Mouse (Mus musculus): ENCODE results near the gene Caly.

Caly gene

DNA sequence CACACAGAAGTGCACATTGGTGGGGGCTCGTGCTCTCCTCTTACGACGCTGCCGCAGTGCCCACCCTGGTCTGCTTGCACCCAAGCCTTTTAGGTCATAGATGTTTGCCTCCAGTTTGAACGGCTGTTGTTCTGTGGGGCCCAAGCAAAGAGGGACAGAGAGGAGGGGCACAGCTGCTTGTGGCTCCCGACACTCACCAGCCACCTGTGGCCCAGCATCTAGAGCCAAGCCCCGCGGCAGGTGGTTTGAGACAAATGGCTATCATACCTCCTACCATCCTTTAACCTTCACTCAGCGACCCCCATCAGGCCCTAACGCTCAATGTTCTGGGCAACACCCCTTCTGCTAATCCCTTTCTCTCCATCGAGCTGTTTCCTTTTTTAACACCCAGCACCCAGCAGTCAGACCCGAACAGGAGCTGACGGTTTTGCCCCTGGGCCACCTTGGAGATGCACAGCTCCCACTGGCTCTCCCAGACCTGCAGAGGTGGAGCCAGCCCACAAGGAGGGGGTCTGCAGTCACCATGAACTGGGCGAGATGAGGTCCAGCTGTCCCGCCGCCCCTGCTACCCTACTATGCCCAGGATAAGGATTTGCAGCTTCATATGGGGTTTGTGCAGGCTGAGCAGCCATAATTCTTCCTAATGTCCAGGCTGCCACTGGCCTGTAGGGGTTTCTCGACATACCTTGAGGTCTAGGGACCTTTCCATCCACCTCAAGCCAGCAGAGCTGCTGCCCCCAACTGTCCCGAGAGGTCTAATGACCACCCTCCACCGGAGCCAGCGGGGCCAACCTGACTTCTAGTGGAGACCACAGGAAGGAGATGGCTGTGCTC lies 723 bp downstream of the Caly start:
- no peak for DNase-seq (ENCODE audit: low read depth)

GRCm38 (mm10) chr7:140080503-140081156 lies 1.7 kb downstream of the Caly start:
- DNase-seq (ENCODE audit: low read depth): peak; percentile 38

GRCm38 (mm10) chr7:140078711-140079110 lies 3.6 kb downstream of the Caly start:
- peak; percentile 71 for DNase-seq (ENCODE audit: low read depth)

- DNase-seq (ENCODE audit: low read depth): no peak
Observed at GRCm38 (mm10) chr7:140077698-140078097, 4.7 kb downstream of the Caly start.

DNA sequence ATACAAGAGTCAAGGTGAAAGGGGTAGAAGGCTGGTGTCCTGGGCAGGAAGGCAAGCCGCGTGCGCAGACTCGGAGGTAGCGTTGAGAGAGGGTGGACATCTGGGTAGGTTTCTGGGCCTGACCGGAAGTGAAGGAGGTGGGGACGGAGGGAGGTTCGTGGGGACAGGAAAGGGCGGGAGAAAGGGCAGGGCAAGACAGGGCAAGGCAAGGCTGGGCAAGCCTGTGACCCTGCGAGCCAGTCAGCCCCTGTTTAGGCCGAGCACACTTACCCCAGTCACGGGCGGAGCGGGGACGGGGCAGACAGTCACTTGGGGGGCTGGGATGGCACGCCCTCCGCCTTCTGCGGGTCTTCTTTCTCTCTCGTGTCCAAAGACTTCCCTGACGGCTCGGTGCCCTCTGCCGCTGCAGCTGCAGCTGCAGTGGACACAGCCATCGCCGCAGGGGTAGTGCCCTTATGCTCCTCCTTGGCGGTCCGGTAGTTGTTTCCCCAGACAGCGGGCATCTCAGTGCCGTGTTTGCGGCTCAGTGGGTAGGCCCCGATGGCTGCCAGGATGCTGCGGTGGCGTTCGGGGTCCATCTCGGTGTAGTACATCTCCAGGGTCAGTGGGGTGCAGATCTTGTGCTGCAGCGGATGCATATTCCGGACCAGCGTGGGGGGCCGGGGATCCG lies 12.2 kb downstream of the Caly start:
- no peak for DNase-seq (ENCODE audit: low read depth)

GRCm38 (mm10) chr7:140067397-140067796 lies 15.0 kb downstream of the Caly start:
- no peak for DNase-seq (ENCODE audit: low read depth)

DNA sequence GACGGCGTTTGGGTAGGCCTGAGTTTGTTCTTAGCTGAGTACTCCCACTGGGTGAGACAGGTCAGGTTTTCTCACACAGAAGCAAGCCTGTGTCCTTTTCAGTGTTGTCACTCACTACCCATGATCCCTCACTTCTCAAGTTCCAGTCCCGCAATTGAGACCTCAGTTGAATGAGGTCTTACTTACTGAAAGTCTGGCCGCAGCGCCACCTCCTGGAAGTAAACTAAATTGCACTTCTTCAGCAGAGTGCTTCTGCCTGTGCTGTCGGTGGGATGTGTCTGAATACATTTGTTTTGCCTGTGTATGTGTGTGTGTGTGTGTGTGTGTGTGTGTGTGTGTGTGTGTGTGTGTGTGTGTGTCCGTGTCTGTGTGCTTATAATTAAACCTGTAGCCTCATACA lies 19.3 kb downstream of the Caly start:
- peak; percentile 55 for DNase-seq (ENCODE audit: low read depth)

- no peak for DNase-seq (ENCODE audit: low read depth)
Observed at GRCm38 (mm10) chr7:140062307-140062706, 20.0 kb downstream of the Caly start.

GRCm38 (mm10) chr7:140061832-140062130 lies 20.6 kb downstream of the Caly start:
- DNase-seq (ENCODE audit: low read depth): no peak

DNA sequence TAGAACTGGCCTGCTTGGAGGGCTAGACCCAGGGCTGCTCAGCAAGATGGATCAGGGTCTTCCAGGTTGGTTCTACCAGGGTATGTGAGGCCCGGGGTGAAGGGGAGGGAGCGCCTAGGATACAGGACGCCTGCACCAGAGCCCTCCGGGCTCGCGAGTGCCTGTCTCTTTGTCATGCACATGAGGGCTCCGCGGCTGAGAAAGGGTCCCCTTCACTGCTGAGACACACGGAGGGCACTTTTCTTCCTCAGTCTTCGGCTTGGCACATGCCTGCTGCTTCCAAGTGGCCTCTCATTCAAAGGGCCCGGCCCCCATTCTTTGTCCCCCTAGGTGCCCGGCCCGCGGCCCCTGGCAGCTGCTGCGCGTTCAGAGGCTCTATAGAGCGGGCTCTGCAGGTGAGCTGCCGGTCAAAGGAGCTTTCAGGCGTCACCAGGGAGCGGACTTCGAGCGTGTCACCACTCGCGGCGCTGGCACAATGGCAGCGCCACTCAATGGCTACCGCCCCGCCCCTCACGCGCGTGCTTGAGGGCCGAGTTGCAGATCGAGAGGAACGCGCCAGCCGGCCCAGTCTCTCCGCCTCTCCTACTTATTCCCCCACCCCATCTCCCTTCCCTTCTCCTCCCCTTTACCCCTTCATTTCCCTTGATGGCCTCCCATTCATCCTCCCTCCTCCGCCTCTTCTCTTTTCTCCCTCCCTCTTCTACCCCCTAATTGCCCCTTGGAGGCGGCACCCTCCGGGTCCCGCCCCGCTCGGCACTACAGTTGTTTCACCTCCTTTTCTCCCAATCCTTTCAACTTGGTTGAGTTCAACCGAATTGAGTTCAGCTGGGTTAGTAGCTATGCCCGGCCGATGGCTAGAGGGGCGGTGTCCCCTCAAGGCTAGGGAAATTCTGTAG lies 21.2 kb downstream of the Caly start:
- DNase-seq (ENCODE audit: low read depth): no peak

DNA sequence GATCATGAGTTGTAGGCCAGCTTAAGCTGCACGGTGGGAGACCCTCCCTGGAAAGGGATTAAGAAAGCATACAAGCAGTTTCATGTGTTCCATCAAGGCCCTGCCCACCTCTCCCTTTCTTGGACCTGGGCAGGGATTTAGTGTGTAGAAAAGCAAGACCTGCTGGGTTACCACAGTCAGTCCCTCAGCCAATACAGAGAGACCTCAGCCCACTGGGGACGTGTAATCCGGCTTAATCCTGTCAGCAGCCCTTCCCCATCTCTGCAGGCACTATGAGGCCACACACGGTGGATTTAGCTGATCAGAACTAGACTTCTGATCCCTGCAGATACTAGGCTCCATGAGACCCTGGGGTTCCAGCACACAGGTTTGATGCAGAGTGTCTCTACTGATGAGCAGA lies 22.7 kb downstream of the Caly start:
- no peak for DNase-seq (ENCODE audit: low read depth)

GRCm38 (mm10) chr7:140058528-140058927 lies 23.8 kb downstream of the Caly start:
- DNase-seq (ENCODE audit: low read depth): no peak

DNA sequence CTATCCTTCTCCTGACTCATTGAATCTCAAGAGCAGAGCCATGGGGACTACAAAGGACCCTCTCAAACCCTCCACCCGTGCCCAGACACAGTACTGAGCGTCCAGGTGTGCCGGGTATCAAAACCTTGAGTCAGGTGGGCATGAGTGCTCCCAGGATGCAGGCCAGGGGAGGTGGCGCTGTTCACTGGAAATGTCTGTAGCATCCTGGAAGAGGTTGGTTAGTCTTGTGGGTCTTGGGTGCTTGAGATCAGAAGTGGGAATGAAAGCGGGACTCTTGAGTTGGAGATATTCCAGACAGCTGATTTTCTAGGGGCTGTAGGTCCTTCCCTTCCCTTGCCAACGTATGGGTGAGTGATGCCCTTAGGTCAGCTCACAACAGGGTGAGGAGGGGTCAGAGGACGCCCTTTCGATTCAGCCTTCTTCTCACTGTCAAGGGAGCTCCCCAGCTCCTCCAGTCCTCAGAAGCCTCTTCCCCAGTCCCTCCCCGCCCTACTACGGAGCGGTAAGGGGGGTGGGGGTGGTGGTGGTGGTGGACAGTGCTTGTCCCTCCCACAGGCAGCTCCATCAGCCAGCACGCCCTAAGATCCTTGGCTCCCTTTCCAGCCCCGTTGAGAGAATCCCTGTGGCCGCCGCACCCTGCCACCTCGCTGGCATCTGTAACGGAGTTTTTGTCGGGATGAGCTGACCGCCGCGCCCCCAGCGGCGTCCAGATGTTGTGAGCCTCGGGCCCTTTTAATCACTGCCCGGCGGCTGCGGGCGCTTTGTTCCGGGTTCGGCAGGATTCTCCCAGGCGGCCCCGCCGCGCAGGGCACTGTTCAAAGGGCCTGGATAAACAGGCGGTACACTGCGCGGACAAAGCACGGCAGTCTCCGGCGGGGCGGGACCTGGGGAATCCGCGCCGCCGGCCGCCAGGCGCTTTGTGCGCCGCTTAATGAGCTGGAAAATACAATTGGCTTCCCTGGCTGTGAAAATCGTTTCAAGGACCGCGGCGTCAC lies 24.6 kb downstream of the Caly start:
- DNase-seq (ENCODE audit: low read depth): no peak

GRCm38 (mm10) chr7:140054124-140054523 lies 28.2 kb downstream of the Caly start:
- no peak for DNase-seq (ENCODE audit: low read depth)

DNA sequence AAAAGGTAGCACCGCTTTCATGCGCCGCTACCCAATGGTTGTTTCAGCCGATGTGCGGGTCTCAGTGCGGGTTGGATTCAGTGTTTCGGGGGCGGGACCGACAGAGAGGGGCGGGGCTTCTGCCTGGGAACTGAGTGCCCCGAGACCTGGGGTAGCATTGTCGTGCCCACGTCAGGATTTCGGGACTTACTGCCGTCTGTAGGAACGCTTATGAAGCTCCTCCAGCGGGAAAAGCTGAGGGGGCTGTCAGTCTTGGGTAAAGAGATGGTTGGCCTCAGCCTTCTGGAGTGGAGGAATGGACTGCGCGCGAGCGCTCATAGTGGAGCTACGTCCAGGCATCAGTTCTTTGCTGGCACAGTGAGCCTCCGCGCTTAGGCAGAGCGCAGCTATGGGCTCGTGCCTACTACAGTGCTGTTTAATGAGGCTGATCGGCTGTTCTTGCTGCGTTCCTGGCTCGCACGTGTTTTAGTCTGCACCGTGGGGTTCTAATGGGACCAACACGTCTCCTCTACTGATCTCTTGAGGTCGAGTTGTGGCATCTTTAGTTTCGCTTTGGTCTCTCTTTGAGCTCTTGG lies 33.1 kb downstream of the Caly start:
- no peak for DNase-seq (ENCODE audit: low read depth)

DNA sequence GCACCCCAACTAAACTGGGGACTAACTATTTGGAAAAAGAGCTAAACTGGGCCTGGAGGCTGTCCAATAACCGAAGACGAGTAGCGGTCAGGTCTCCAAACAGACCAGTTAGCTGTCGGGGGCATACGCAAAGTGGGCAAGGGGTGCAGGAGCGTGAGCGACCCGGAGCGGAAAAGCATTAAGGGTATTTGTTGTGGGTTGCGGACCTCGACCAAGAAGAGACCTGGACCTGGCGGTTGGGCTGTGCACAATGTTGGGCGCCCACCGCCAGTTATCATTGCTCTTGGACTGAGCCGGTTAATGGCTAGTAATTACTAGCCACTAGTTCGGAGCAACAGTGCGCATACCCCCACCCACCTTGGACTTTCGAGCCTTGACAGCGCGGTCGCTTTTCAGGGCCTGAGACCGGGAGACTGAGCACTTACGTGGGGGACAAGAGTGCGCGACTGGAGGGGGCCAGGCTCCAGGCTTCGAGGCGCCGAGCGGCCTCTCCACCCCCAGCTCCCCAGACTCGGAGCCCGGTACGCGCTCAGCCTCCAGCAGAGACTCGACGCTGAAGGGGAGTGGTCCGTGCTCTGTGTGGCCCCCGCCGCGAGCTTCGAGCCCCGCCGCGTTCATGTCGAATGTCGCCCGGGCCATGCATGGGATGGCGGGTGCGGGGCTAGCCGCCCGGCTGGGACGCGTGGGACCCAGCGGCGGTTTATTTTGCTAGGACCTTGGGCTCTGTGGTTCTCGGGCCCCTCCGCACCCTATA lies 33.8 kb downstream of the Caly start, which contains the start of gene Msx3:
Gene Msx3, minus strand, starts transcription at position 729 of the 754 bp plus-strand sequence.
- DNase-seq (ENCODE audit: low read depth): no peak

DNA sequence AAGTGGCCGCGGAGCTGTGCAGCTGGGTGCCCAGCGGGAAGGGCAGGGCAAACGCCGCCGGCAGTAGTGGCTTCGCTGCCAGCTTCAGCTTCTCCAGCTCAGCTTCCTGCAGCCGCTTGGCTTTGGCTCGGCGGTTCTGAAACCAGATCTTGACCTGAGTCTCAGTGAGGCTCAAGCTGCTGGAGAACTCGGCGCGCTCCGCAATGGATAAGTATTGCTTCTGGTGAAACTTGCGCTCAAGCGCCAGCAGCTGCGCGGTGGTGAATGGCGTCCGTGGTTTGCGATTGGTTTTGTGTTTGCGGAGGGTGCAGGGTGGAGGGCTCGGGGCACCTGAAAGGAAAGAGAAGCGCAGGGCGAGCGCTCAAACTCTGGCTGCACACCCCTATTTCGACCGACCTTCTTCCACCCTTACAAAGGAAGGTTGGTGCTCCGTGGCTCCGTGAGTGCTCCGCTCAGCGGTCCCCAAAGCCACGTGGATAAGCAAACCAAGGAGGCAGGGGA lies 34.5 kb downstream of the Caly start:
- DNase-seq (ENCODE audit: low read depth): no peak

DNA sequence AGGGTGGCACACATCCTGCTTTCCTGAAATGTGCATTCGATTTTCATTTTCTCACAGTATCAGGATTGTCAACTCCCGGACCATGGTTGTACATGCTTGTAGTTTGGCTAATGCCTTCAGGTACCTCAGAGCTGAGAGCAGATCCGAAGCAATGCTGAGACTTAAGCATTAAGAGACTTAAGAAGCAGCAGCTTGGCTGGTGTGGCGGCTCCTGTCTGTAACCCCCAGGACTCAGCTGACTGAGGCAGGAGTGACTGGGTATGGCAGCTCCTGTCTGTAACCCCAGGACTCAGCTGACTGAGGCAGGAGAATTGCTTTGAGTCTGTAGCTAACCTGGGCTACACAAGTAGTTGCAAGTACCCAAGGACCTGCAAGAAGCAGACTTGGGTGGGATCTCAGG lies 36.8 kb downstream of the Caly start:
- no peak for DNase-seq (ENCODE audit: low read depth)

DNA sequence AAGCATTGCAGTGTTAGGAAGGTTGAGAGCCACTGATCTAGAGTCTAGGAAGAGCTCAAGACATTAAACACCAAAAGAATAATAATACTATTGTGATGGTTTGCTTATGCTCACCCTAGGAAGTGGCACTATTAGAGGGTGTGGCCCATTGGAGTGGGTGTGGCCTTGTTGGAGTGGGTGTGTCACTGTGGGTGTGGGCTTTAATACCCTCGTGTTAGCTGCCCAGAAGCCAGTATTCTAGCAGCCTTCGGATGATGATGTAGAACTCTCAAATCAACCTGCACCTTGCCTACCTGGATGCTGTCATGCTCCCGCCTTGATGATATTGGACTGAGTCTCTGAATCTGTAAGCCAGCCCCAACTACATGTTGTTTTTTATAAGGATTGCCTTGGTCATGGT lies 39.6 kb downstream of the Caly start:
- DNase-seq (ENCODE audit: low read depth): no peak

DNA sequence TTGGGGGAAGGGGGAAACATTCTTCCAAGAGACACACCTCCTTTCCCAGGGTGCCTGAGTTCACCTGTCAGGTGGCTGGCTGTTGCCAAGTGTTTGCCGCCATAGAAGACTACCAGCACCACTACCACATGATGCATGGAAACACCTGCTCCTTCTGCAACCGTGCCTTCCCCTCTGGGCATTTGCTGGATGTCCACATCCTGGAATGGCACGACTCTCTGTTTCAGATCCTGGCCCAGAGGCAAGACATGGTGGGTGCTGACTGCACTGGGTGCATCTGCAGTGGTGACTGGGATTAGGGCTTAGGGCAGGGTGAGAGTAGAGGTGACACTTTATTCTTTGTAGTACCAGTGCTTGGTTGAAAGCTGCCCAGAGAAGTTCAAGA lies 45.2 kb downstream of the Caly start:
- no peak for DNase-seq (ENCODE audit: low read depth)
